Mouse (Mus musculus) hindbrain, embryonic 16.5 days (tissue): ENCODE measurements at regions not wholly inside any gene's neighbourhood (a gene's known extent, or its start where the extent isn't known, plus 50 kb on each side); places are given as distances from the start of the nearest gene placed in this dataset.

Experiments used
- ATAC-seq: fragments of 200-750 bp; cut with Nextera tagmentation; 2 replicates; pipeline ENCODE4 v1.8.0; 2017; ENCODE audit warnings: moderate TSS enrichment, moderate library complexity
- H3K27ac ChIP-seq: fragments of 300-500 bp; sonication (generic); 2 replicates; pipeline ENCODE4 v1.5.1; 2014; ENCODE audit warnings: low read depth, mild to moderate bottlenecking, control low read depth, low read length, moderate library complexity
- H3K27me3 ChIP-seq: fragments of 300-500 bp; sonication (generic); replicated peaks from 2 replicates; pipeline ENCODE4 v1.6.1; 2014; ENCODE audit warnings: low read length; ENCODE audit not compliant: control insufficient read depth, insufficient read depth
- H3K36me3 ChIP-seq: fragments of 300-500 bp; sonication (generic); 2 replicates; pipeline ENCODE4 v1.6.1; 2014; ENCODE audit warnings: mild to moderate bottlenecking, low read length, moderate library complexity, mixed read lengths; ENCODE audit not compliant: control insufficient read depth, insufficient read depth
- H3K4me1 ChIP-seq: fragments of 300-500 bp; sonication (generic); 2 replicates; pipeline ENCODE4 v1.6.1; 2014; ENCODE audit warnings: low read depth, low read length; ENCODE audit not compliant: control insufficient read depth, insufficient read depth
- H3K4me2 ChIP-seq: fragments of 300-500 bp; sonication (generic); 2 replicates; pipeline ENCODE4 v1.6.1; 2014; ENCODE audit warnings: mild to moderate bottlenecking, low read length, control low read depth, moderate library complexity
- H3K4me3 ChIP-seq: fragments of 300-500 bp; sonication (generic); 2 replicates; pipeline ENCODE4 v1.5.1; 2014; ENCODE audit warnings: mild to moderate bottlenecking, low read length, control low read depth, moderate library complexity
- H3K9ac ChIP-seq: fragments of 300-500 bp; sonication (generic); 2 replicates; pipeline ENCODE4 v1.6.1; 2014; ENCODE audit warnings: low read depth, mild to moderate bottlenecking, control low read depth, low read length, moderate library complexity
- H3K9me3 ChIP-seq: fragments of 300-500 bp; sonication (generic); 2 replicates; pipeline ENCODE4 v1.6.1; 2014; ENCODE audit warnings: mild to moderate bottlenecking, low read length, moderate library complexity; ENCODE audit not compliant: control insufficient read depth
- WGBS: fragments of 180-500 bp; shearing (Covaris S2); extraction: QIAGEN DNeasy Blood & Tissue Kit; methylation state at CpG from one replicate; pipeline ENCODE4 v1.1.7; 2014; 5-methylcytosine and 5-hydroxymethylcytosine counted together

DNA sequence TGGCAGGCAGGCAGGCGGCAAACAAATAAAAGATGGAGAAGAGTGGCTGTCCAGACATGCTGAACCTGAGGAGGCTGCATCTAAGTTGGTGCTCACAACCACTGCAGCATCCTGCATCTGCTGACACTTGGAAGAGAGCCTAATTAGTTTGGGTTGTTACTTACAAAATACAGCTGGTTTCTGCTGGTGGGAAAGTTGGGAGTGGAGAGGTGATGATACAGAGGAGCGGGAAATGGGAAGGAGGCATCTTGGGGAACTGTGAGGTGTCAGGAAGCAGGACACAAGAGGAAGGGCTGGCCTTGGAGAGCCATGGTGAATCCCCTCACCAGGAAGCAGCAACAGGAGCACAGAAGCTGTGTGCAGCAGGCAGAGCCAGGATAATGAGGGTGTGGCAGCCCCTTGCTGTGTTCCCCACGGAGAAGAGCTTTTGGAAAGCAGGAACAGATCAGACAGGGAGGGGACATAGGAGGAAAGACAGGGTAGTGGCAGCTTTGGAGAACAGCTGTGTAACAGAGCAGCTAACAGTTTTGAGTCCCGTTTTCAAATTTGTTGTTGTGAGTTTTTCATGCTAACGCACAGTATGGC, 58.0 kb upstream of the Coch start:
- H3K9ac ChIP-seq, result no peak overlapping the region
- WGBS, result 42% methylated on average over 5 of the region's 5 CpGs
- no peaks in the 10 kb centered on the region for H3K27me3 ChIP-seq
- no peaks in the 10 kb centered on the region for H3K36me3 ChIP-seq
- H3K4me2 ChIP-seq, result no peak overlapping the region
- no peaks in the 10 kb centered on the region for H3K9me3 ChIP-seq
- no peak overlapping the region for H3K4me3 ChIP-seq
- no peak for ATAC-seq
- no peaks in the 10 kb centered on the region for H3K4me1 ChIP-seq
- H3K27ac ChIP-seq, result no peak overlapping the region
